Mouse (Mus musculus) neural tube, postnatal 0 days (tissue): ENCODE data around the gene Lgr5. TPM values are rescaled to one million over a fixed set of nuclear protein-coding genes. Genes with fewer than 3 reads are reported as not detected.

Source experiments
- polyA plus RNA-seq: library from polyadenylated mRNA; unstranded; fragments of >200 nt; fragmentation: Nextera tagmentation; extraction: Ambion mirVana; gene quantifications from 2 replicates; pipeline ENCODE4 v1.2.1, GENCODE M21; 2015

Gene Lgr5
- polyA plus RNA-seq = 3.8 and 4.2 TPM in 2 replicates

GRCm38 (mm10) chr10:115587301-115587969, at the start of gene Lgr5:
TSS of gene Lgr5 (minus strand) at chr10:115587780.

GRCm38 (mm10) chr10:115569712-115570491, 17.7 kb downstream of the Lgr5 start, which contains the start of gene A930009A15Rik:
TSS of gene A930009A15Rik (plus strand) at chr10:115569986.

Other genes with a start within 250 kb of the Lgr5 start
- 28.6 and 29.5 TPM in 2 replicates for gene Tmem19, start 225.3 kb downstream of the Lgr5 start, polyA plus RNA-seq
- gene Thap2, start 203.3 kb downstream of the Lgr5 start, polyA plus RNA-seq = 17.8 and 22.5 TPM in 2 replicates
- gene Zfc3h1, start 202.8 kb downstream of the Lgr5 start, polyA plus RNA-seq = 9.1 and 10.4 TPM in 2 replicates
- gene A930009A15Rik, start 17.8 kb downstream of the Lgr5 start, polyA plus RNA-seq = 2.2 and 2.5 TPM in 2 replicates
- 1.7 and 8.3 TPM in 2 replicates for gene Tspan8, start 229.1 kb upstream of the Lgr5 start, polyA plus RNA-seq